Mouse (Mus musculus): ENCODE results near the gene Pxylp1. TPM values are rescaled to one million over a fixed set of nuclear protein-coding genes. Genes with fewer than 3 reads are reported as not detected.

Gene Pxylp1
- polyA plus RNA-seq, 1 experiment = 0.04 TPM

DNA sequence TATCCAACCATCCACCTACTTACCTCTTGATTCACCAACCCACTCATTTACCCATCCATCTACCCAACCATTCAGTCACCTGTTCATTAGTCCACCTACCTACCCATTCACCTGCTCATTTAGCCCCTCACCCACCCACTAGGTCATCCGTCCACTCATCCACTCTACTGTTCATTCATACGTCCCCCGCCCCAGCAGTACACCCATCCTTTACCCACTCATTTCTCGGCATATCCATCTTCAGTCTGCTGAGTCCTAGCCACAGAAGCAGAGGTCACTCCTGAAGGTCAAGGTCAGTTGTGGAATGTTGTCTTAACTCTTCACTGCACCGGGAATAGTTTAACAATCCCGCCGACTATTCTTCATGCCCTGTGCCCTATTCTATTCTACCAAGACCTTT is 23.6 kb upstream of the Pxylp1 start:
- TF ChIP-seq GATA1 (IDR thresholded peaks at IDR 0.05; ENCODE audit: borderline replicate concordance, low read length) (no peak), FLI1 (IDR thresholded peaks at IDR 0.05; ENCODE audit: low read length) (no peak)
- Histone ChIP-seq H3K4me3 (replicated peaks) (no peak overlapping the region), H3K4me1 (peaks cover 3% of the 10 kb centered on the region; the same call in 1 of the 2 replicates), H3K9me3 (peaks cover 23% of the 10 kb centered on the region), H3K36me3 (replicated peaks; ENCODE audit: low read length) (no peaks in the 10 kb centered on the region), H3K27me3 (replicated peaks) (no peaks in the 10 kb centered on the region)

GRCm38 (mm10) chr9:96914851-96915250 is 22.4 kb upstream of the Pxylp1 start:
- H3K36me3 ChIP-seq (replicated peaks; ENCODE audit: low read length) = no peaks in the 10 kb centered on the region
- no peak for TF ChIP-seq GATA1 (IDR thresholded peaks at IDR 0.05; ENCODE audit: borderline replicate concordance, low read length)
- TF ChIP-seq FLI1 (IDR thresholded peaks at IDR 0.05; ENCODE audit: low read length) = no peak
- H3K4me1 ChIP-seq = peaks cover 3% of the 10 kb centered on the region; the same call in 1 of the 2 replicates
- no peaks in the 10 kb centered on the region for H3K27me3 ChIP-seq (replicated peaks)
- peaks cover 18% of the 10 kb centered on the region for H3K9me3 ChIP-seq
- H3K4me3 ChIP-seq (replicated peaks) = no peak overlapping the region

GRCm38 (mm10) chr9:96914005-96914404 is 21.5 kb upstream of the Pxylp1 start:
- no peaks in the 10 kb centered on the region for H3K36me3 ChIP-seq (replicated peaks; ENCODE audit: low read length)
- no peaks in the 10 kb centered on the region for H3K27me3 ChIP-seq (replicated peaks)
- H3K4me3 ChIP-seq (replicated peaks) = no peak overlapping the region
- H3K4me1 ChIP-seq = peaks cover 3% of the 10 kb centered on the region; the same call in 1 of the 2 replicates
- peaks cover 12% of the 10 kb centered on the region for H3K9me3 ChIP-seq
- TF ChIP-seq GATA1 (IDR thresholded peaks at IDR 0.05; ENCODE audit: borderline replicate concordance, low read length) (no peak), FLI1 (IDR thresholded peaks at IDR 0.05; ENCODE audit: low read length) (no peak)

- Histone ChIP-seq H3K4me3 (replicated peaks) (no peak overlapping the region), H3K4me1 (peaks cover 6% of the 10 kb centered on the region; the same call in 1 of the 2 replicates), H3K36me3 (replicated peaks; ENCODE audit: low read length) (no peaks in the 10 kb centered on the region), H3K9me3 (peaks cover 7% of the 10 kb centered on the region; the same call in 1 of the 2 replicates), H3K27me3 (replicated peaks) (peaks cover 6% of the 10 kb centered on the region)
- TF ChIP-seq GATA1 (IDR thresholded peaks at IDR 0.05; ENCODE audit: borderline replicate concordance, low read length) (no peak), FLI1 (IDR thresholded peaks at IDR 0.05; ENCODE audit: low read length) (no peak)
These were observed 17.0 kb upstream of the Pxylp1 start for GRCm38 (mm10) chr9:96909503-96909902.

DNA sequence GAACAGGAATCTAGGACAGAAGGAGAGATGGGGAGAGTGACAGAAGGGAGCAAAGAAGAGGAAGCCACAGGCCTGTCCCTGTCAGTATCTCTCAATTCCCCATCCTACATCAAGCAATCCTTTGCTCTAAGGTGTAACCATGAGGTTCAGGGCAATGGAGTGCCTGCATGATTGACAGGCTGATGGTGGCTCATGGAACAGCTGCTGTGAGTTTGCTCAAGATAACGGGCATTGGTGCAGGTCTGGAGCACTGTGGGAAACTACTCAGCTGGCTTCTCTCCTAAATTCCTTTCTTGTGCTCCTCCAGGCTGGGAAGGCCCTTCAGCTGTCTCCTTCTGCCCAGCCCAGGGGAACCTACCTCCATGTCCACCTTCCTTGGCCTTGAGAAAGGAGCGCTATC is 16.3 kb upstream of the Pxylp1 start:
- TF ChIP-seq FLI1 (IDR thresholded peaks at IDR 0.05; ENCODE audit: low read length) (no peak), GATA1 (IDR thresholded peaks at IDR 0.05; ENCODE audit: borderline replicate concordance, low read length) (no peak)
- peaks cover 7% of the 10 kb centered on the region; the same call in 1 of the 2 replicates for H3K9me3 ChIP-seq
- H3K4me1 ChIP-seq = peaks cover 6% of the 10 kb centered on the region; the same call in 1 of the 2 replicates
- H3K27me3 ChIP-seq (replicated peaks) = peaks cover 6% of the 10 kb centered on the region
- H3K36me3 ChIP-seq (replicated peaks; ENCODE audit: low read length) = no peaks in the 10 kb centered on the region
- H3K4me3 ChIP-seq (replicated peaks) = no peak overlapping the region

- Histone ChIP-seq H3K27me3 (replicated peaks) (peaks cover 6% of the 10 kb centered on the region), H3K36me3 (replicated peaks; ENCODE audit: low read length) (no peaks in the 10 kb centered on the region), H3K4me3 (replicated peaks) (no peak overlapping the region), H3K4me1 (peaks cover 8% of the 10 kb centered on the region; the same call in 1 of the 2 replicates), H3K9me3 (peaks cover 7% of the 10 kb centered on the region; the same call in 1 of the 2 replicates)
- TF ChIP-seq GATA1 (IDR thresholded peaks at IDR 0.05; ENCODE audit: borderline replicate concordance, low read length) = no peak
- TF ChIP-seq FLI1 (IDR thresholded peaks at IDR 0.05; ENCODE audit: low read length) = no peak
These were observed 12.2 kb upstream of the Pxylp1 start for GRCm38 (mm10) chr9:96904360-96905355.

DNA sequence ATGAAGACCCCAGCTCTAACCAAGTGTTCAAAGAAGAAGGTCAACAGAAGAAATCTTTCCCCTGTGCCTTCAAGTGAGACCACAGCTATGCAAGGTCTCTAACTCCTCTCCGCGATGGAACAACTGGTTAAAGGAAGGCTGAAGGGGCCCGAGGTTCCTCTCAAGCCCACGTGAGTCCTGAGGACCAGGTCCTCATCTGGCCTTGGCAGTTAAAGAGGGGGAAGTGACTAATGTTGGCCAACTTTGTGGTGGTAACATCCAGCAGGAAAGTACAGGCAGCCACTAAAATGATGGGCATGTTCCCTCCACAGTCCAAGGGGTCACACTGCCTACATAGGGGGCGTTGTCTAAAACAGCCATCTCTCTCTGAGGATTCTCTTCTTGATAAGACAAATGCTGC is 7.2 kb upstream of the Pxylp1 start:
- Histone ChIP-seq H3K4me1 (0 out of 2 replicates have a peak, but pooled peaks cover 3% of the 10 kb centered on the region), H3K9me3 (peaks cover under 1% of the 10 kb centered on the region; the same call in 1 of the 2 replicates), H3K27me3 (replicated peaks) (no peaks in the 10 kb centered on the region), H3K4me3 (replicated peaks) (no peak overlapping the region), H3K36me3 (replicated peaks; ENCODE audit: low read length) (no peaks in the 10 kb centered on the region)
- TF ChIP-seq GATA1 (IDR thresholded peaks at IDR 0.05; ENCODE audit: borderline replicate concordance, low read length) (no peak), FLI1 (IDR thresholded peaks at IDR 0.05; ENCODE audit: low read length) (no peak)

DNA sequence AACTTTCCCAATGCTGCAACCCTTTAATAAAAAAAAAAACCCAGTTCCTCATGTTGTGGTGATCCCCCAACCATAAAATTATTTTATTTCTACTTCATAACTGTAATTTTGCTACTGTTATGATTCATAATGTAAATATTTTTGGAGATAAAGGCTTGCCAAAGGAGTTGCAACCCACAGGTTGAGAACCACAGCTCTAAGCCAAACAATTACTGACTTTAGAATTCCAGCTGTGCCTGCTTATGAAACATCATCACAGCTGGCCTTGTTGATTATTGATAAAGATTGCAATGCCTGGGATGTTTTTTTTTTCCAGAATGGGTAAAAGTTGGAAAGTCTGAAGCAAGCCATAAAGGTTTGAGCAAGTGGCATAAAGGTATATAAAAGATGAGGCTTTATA is 6.5 kb upstream of the Pxylp1 start:
- Histone ChIP-seq H3K4me1 (0 out of 2 replicates have a peak, but pooled peaks cover 3% of the 10 kb centered on the region), H3K36me3 (replicated peaks; ENCODE audit: low read length) (no peaks in the 10 kb centered on the region), H3K4me3 (replicated peaks) (no peak overlapping the region), H3K9me3 (peaks cover 4% of the 10 kb centered on the region), H3K27me3 (replicated peaks) (no peaks in the 10 kb centered on the region)
- TF ChIP-seq FLI1 (IDR thresholded peaks at IDR 0.05; ENCODE audit: low read length) = no peak
- no peak for TF ChIP-seq GATA1 (IDR thresholded peaks at IDR 0.05; ENCODE audit: borderline replicate concordance, low read length)

- Histone ChIP-seq H3K27me3 (replicated peaks) (peaks cover 8% of the 10 kb centered on the region), H3K9me3 (peaks cover 8% of the 10 kb centered on the region), H3K4me3 (replicated peaks) (no peak overlapping the region), H3K4me1 (0 out of 2 replicates have a peak, but pooled peaks cover 3% of the 10 kb centered on the region), H3K36me3 (replicated peaks; ENCODE audit: low read length) (no peaks in the 10 kb centered on the region)
- TF ChIP-seq GATA1 (IDR thresholded peaks at IDR 0.05; ENCODE audit: borderline replicate concordance, low read length) = no peak
- TF ChIP-seq FLI1 (IDR thresholded peaks at IDR 0.05; ENCODE audit: low read length) = no peak
These were observed 4.2 kb upstream of the Pxylp1 start for GRCm38 (mm10) chr9:96896690-96897089.

GRCm38 (mm10) chr9:96893582-96893981 is 1.1 kb upstream of the Pxylp1 start:
- H3K36me3 ChIP-seq (replicated peaks; ENCODE audit: low read length) = no peaks in the 10 kb centered on the region
- peaks cover 39% of the 10 kb centered on the region for H3K27me3 ChIP-seq (replicated peaks)
- peaks cover 8% of the 10 kb centered on the region for H3K9me3 ChIP-seq
- TF ChIP-seq GATA1 (IDR thresholded peaks at IDR 0.05; ENCODE audit: borderline replicate concordance, low read length) (no peak), FLI1 (IDR thresholded peaks at IDR 0.05; ENCODE audit: low read length) (no peak)
- H3K4me3 ChIP-seq (replicated peaks) = no peak overlapping the region
- H3K4me1 ChIP-seq = peaks cover 14% of the 10 kb centered on the region
